Mouse (Mus musculus) stomach, embryonic 16.5 days (tissue): ENCODE measurements around the gene Spint4. TPM values are rescaled to one million over a fixed set of nuclear protein-coding genes. Genes with fewer than 3 reads are reported as not detected.

ENCODE experiments used
- ATAC-seq: fragments of 200-750 bp; cut with Nextera tagmentation; 2 replicates; pipeline ENCODE4 v1.8.0; 2017; ENCODE audit warnings: moderate number of reproducible peaks, moderate TSS enrichment; ENCODE audit not compliant: insufficient read depth, low FRiP score
- H3K27ac ChIP-seq: fragments of 300-500 bp; sonication (generic); 2 replicates; pipeline ENCODE4 v1.5.1; 2014; ENCODE audit warnings: low read length
- H3K27me3 ChIP-seq: fragments of 300-500 bp; sonication (generic); 2 replicates; pipeline ENCODE4 v1.6.1; 2014; ENCODE audit warnings: low read length, control low read depth, mixed read lengths; ENCODE audit not compliant: control insufficient read depth, insufficient read depth
- H3K36me3 ChIP-seq: fragments of 300-500 bp; sonication (generic); 2 replicates; pipeline ENCODE4 v1.6.1; 2014; ENCODE audit warnings: low read length; ENCODE audit not compliant: control insufficient read depth, insufficient read depth
- H3K4me1 ChIP-seq: fragments of 300-500 bp; sonication (generic); 2 replicates; pipeline ENCODE4 v1.6.1; 2014; ENCODE audit warnings: low read length, control low read depth, mixed read lengths; ENCODE audit not compliant: control insufficient read depth, insufficient read depth
- H3K4me2 ChIP-seq: fragments of 300-500 bp; sonication (generic); 2 replicates; pipeline ENCODE4 v1.6.1; 2014; ENCODE audit warnings: low read depth, low read length, mixed read lengths
- H3K4me3 ChIP-seq: fragments of 300-500 bp; sonication (generic); replicated peaks from 2 replicates; pipeline ENCODE4 v1.5.1; 2014; ENCODE audit warnings: mild to moderate bottlenecking, low read length
- H3K9ac ChIP-seq: fragments of 300-500 bp; sonication (generic); 2 replicates; pipeline ENCODE4 v1.6.1; 2014; ENCODE audit warnings: low read length
- H3K9me3 ChIP-seq: fragments of 300-500 bp; sonication (generic); replicated peaks from 2 replicates; pipeline ENCODE4 v1.6.1; 2016; ENCODE audit warnings: low read length, control low read depth; ENCODE audit not compliant: control insufficient read depth
- WGBS: fragments of 180-500 bp; shearing (Covaris S2); extraction: QIAGEN DNeasy Blood & Tissue Kit; methylation state at CpG from one replicate; pipeline ENCODE4 v1.1.7; 2014; 5-methylcytosine and 5-hydroxymethylcytosine counted together
- polyA plus RNA-seq: library from polyadenylated mRNA; unstranded; fragments of >200 nt; fragmentation: Nextera tagmentation; extraction: Ambion mirVana; gene quantifications from 2 replicates; pipeline ENCODE4 v1.2.1, GENCODE M21; 2015

Spint4 gene
- polyA plus RNA-seq: not detected in 2 replicates

GRCm38 (mm10) chr2:164698201-164698600, at the start of gene Spint4:
Gene Spint4 (plus strand): TSS chr2:164698501.
- Histone ChIP-seq H3K27ac (no peak within 1 kb of the TSS), H3K4me2 (no peak within 1 kb of the TSS), H3K36me3 (no peaks in the 10 kb centered on the region), H3K9me3 (no peaks in the 10 kb centered on the region), H3K4me3 (no peak within 1 kb of the TSS), H3K27me3 (no peaks in the 10 kb centered on the region), H3K4me1 (no peaks in the 10 kb centered on the region), H3K9ac (no peak within 1 kb of the TSS)
- 71% methylated on average over 4 of the region's 4 CpGs for WGBS
- ATAC-seq: no peak

- Histone ChIP-seq H3K9me3 (no peaks in the 10 kb centered on the region), H3K4me2 (no peak within 1 kb of the TSS), H3K9ac (no peak within 1 kb of the TSS), H3K36me3 (no peaks in the 10 kb centered on the region), H3K4me3 (no peak within 1 kb of the TSS), H3K27ac (no peak within 1 kb of the TSS), H3K4me1 (no peaks in the 10 kb centered on the region), H3K27me3 (0 out of 2 replicates have a peak, but pooled peaks cover 2% of the 10 kb centered on the region)
- ATAC-seq: no peak
- WGBS: 11% methylated on average over 11 of the region's 11 CpGs
Observed at GRCm38 (mm10) chr2:164655858-164656257, 42.4 kb upstream of the Spint4 start, which contains the start of gene Wfdc10. Gene Wfdc10 (plus strand): TSS chr2:164656046.

GRCm38 (mm10) chr2:164656483-164656882, 41.8 kb upstream of the Spint4 start, which contains the start of gene Wfdc9:
Gene Wfdc9 (minus strand): TSS chr2:164656583.
- Histone ChIP-seq H3K36me3 (no peaks in the 10 kb centered on the region), H3K4me2 (no peak within 1 kb of the TSS), H3K27me3 (0 out of 2 replicates have a peak, but pooled peaks cover 2% of the 10 kb centered on the region), H3K9ac (no peak within 1 kb of the TSS), H3K4me1 (no peaks in the 10 kb centered on the region), H3K27ac (no peak within 1 kb of the TSS), H3K4me3 (no peak within 1 kb of the TSS), H3K9me3 (no peaks in the 10 kb centered on the region)
- ATAC-seq: no peak
- WGBS: 80% methylated on average over 9 of the region's 9 CpGs

GRCm38 (mm10) chr2:164664851-164665250, 33.5 kb upstream of the Spint4 start:
- Histone ChIP-seq H3K27ac (no peak overlapping the region), H3K9ac (no peak overlapping the region), H3K4me2 (no peak overlapping the region), H3K36me3 (no peaks in the 10 kb centered on the region), H3K9me3 (no peaks in the 10 kb centered on the region), H3K27me3 (no peaks in the 10 kb centered on the region), H3K4me1 (no peaks in the 10 kb centered on the region), H3K4me3 (no peak overlapping the region)
- 87% methylated on average over 7 of the region's 7 CpGs for WGBS
- ATAC-seq: no peak

GRCm38 (mm10) chr2:164670261-164670660, 28.0 kb upstream of the Spint4 start:
- Histone ChIP-seq H3K36me3 (no peaks in the 10 kb centered on the region), H3K27me3 (no peaks in the 10 kb centered on the region), H3K4me1 (no peaks in the 10 kb centered on the region), H3K9me3 (0 out of 2 replicates have a peak, but pooled peaks cover 3% of the 10 kb centered on the region), H3K27ac (no peak overlapping the region), H3K9ac (no peak overlapping the region), H3K4me2 (no peak overlapping the region), H3K4me3 (no peak overlapping the region)
- ATAC-seq: no peak
- WGBS: 81% methylated on average over 5 of the region's 5 CpGs

- no peak overlapping the region for H3K4me2 ChIP-seq
- no peaks in the 10 kb centered on the region for H3K27me3 ChIP-seq
- H3K36me3 ChIP-seq: no peaks in the 10 kb centered on the region
- 0 out of 2 replicates have a peak, but pooled peaks cover 3% of the 10 kb centered on the region for H3K9me3 ChIP-seq
- H3K27ac ChIP-seq: no peak overlapping the region
- ATAC-seq: no peak
- H3K4me1 ChIP-seq: no peaks in the 10 kb centered on the region
- 4% methylated on average over 1 of the region's 1 CpGs for WGBS
- H3K9ac ChIP-seq: no peak overlapping the region
- no peak overlapping the region for H3K4me3 ChIP-seq
Observed at GRCm38 (mm10) chr2:164670938-164671337, 27.4 kb upstream of the Spint4 start.

- H3K4me3 ChIP-seq: no peak within 1 kb of the TSS
- H3K9me3 ChIP-seq: 0 out of 2 replicates have a peak, but pooled peaks cover 3% of the 10 kb centered on the region
- WGBS: 73% methylated on average over 7 of the region's 7 CpGs
- H3K9ac ChIP-seq: no peak within 1 kb of the TSS
- H3K27me3 ChIP-seq: no peaks in the 10 kb centered on the region
- no peak for ATAC-seq
- 0 out of 2 replicates have a peak, but pooled peaks cover 4% of the 10 kb centered on the region for H3K4me1 ChIP-seq
- no peak within 1 kb of the TSS for H3K27ac ChIP-seq
- no peak within 1 kb of the TSS for H3K4me2 ChIP-seq
- no peaks in the 10 kb centered on the region for H3K36me3 ChIP-seq
Observed at GRCm38 (mm10) chr2:164673987-164674386, 24.3 kb upstream of the Spint4 start, which contains the start of gene Wfdc11. Gene Wfdc11 (minus strand): TSS chr2:164674087.

GRCm38 (mm10) chr2:164676103-164676502, 22.2 kb upstream of the Spint4 start:
- WGBS: 80% methylated on average over 7 of the region's 7 CpGs
- Histone ChIP-seq H3K27ac (no peak overlapping the region), H3K4me3 (no peak overlapping the region), H3K9ac (no peak overlapping the region), H3K9me3 (0 out of 2 replicates have a peak, but pooled peaks cover 3% of the 10 kb centered on the region), H3K36me3 (no peaks in the 10 kb centered on the region), H3K27me3 (no peaks in the 10 kb centered on the region), H3K4me2 (no peak overlapping the region), H3K4me1 (0 out of 2 replicates have a peak, but pooled peaks cover 4% of the 10 kb centered on the region)
- ATAC-seq: no peak

GRCm38 (mm10) chr2:164676916-164677685, 21.2 kb upstream of the Spint4 start:
- Histone ChIP-seq H3K36me3 (no peaks in the 10 kb centered on the region), H3K9me3 (0 out of 2 replicates have a peak, but pooled peaks cover 3% of the 10 kb centered on the region), H3K4me3 (no peak overlapping the region), H3K4me1 (0 out of 2 replicates have a peak, but pooled peaks cover 4% of the 10 kb centered on the region), H3K9ac (no peak overlapping the region), H3K27me3 (no peaks in the 10 kb centered on the region), H3K27ac (no peak overlapping the region), H3K4me2 (no peak overlapping the region)
- 70% methylated on average over 16 of the region's 16 CpGs for WGBS
- ATAC-seq: no peak
